Comparison of ENCODE assay signal across 9 mouse cellular contexts in the genomic region with DNA sequence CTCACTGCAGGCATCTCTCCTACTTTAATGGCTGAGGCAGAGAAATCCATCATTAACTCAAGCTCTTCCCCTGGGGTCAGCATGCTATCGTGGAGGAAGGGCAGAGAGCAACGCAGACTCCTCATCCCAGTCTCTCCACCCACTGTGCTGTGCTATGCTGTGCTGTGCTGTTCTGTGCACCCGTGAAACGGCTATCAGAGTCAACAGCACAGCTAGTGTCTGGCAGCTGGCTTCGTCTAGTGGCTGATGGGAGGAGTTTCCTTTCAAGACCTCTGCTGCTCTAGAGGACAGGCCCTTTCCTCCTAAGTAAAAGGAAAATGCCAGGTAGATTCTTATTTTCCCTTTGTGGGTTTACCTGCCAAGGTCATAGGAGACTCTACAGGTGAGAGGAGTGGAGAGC. TPM values are rescaled to one million over a fixed set of nuclear protein-coding genes. Genes with fewer than 3 reads are reported as not detected.
A peak's percentile ranks its signal among the peaks of the same experiment; 100 is the strongest.
DNase-seq lines count a peak whose midpoint lies in the region; ATAC-seq and TF ChIP-seq lines count a peak whose summit lies in the region.
"Had no signal": no experiment of that assay in that cellular context is flagged by ENCODE, and none has a peak within 500 bp of the region (broad histone marks: within the 10 kb centered on the region; RNA-seq: fewer than 3 reads in every experiment).

No protein-coding gene starts in this region.

- peak overlapping the region; percentile 62 for H3K4me3 ChIP-seq in gastrocnemius, adult 2 months
- no peak overlapping the region for H3K4me3 ChIP-seq in intestine, embryonic 15.5 days (replicated peaks)

- no peaks in the 10 kb centered on the region for H3K36me3 ChIP-seq in intestine, embryonic 15.5 days

- 15% methylated on average over 5 of the region's 5 CpGs for WGBS in intestine, embryonic 15.5 days

- H3K4me2 ChIP-seq in intestine, embryonic 15.5 days (replicated peaks), result 0 out of 2 replicates have a peak overlapping the region, but pooled peaks have one; percentile 6

- ATAC-seq in intestine, embryonic 15.5 days, result peak; percentile 39; the same call in 1 of the 2 replicates
- peak; percentile 80 for ATAC-seq in megakaryocyte progenitor cell, adult 5-6 weeks (replicated peaks; ENCODE audit: poor library complexity)

- intact Hi-C loops in gastrocnemius, adult 2 months (cut with DNase I), result loop anchor here (5.0 kb wide), 1 partner anchor 35 kb away; no protein-coding TSS in a partner anchor

- H3K4me1 ChIP-seq in intestine, embryonic 15.5 days (replicated peaks), result peaks cover 52% of the 10 kb centered on the region

- no peak for TF ChIP-seq CTCF in gastrocnemius, adult 2 months (IDR thresholded peaks at IDR 0.05)

- no peaks in the 10 kb centered on the region for H3K9me3 ChIP-seq in intestine, embryonic 15.5 days

- DNase-seq in gastrocnemius, adult 2 months, result peak; percentile 29
- DNase-seq in gastrocnemius, adult 8-10 months (ENCODE audit: low spot score in 2 of 2), result no peak
- peak; percentile 42 for DNase-seq in T-cell, adult 2 months (ENCODE audit: low spot score)
- DNase-seq in layer of hippocampus, adult 8-10 months (ENCODE audit: low spot score in 2 of 2), result no peak
- no peak for DNase-seq in layer of hippocampus, adult 9-11 months
- no peak for DNase-seq in cerebellum, postnatal 25 days

- H3K27ac ChIP-seq in gastrocnemius, adult 2 months, result peak overlapping the region; percentile 82
- peak overlapping the region; percentile 74 for H3K27ac ChIP-seq in intestine, embryonic 15.5 days

- no peaks in the 10 kb centered on the region for H3K27me3 ChIP-seq in intestine, embryonic 15.5 days (replicated peaks)
- H3K27me3 ChIP-seq: CH12.LX had no signal

- no peak overlapping the region for H3K9ac ChIP-seq in intestine, embryonic 15.5 days

RNA-seq across cellular contexts. Expression of gene Spred2, which starts 38.6 kb away (rescaled TPM):
- total RNA-seq in gastrocnemius, adult 2 months (2021), result 1 to 10 TPM; 5.6 to 7.8 TPM
- total RNA-seq in gastrocnemius, adult 8-10 months (2022), result 1 to 10 TPM; 3.6 to 8.2 (median 4.4) TPM
- 6.8 and 7.1 TPM in 2 replicates for polyA plus RNA-seq in intestine, embryonic 15.5 days (2015; fragmentation: Nextera tagmentation; extraction: Ambion mirVana)
- total RNA-seq in megakaryocyte progenitor cell, adult 5-6 weeks (2015), result 16.9 and 20.7 TPM in 2 replicates
- 4.4 and 5.0 TPM in 2 replicates for total RNA-seq in megakaryocyte progenitor cell, adult 5-6 weeks (2017)
- 10 to 100 TPM; 79.4 to 96.5 (median 88.6) TPM for total RNA-seq in layer of hippocampus, adult 8-10 months (2022)

Comparison
In these comparisons a context has a peak if more than half of its experiments do, and no peak if none do; other contexts are left out.
1. DNase-seq: peak in gastrocnemius, adult 2 months (single experiment) and T-cell, adult 2 months (single experiment); none in gastrocnemius, adult 8-10 months (0 of 2), layer of hippocampus, adult 8-10 months (0 of 2), layer of hippocampus, adult 9-11 months (single experiment) and cerebellum, postnatal 25 days (0 of 2).